8 mouse cellular contexts compared by ENCODE assay signal in the genomic region with DNA sequence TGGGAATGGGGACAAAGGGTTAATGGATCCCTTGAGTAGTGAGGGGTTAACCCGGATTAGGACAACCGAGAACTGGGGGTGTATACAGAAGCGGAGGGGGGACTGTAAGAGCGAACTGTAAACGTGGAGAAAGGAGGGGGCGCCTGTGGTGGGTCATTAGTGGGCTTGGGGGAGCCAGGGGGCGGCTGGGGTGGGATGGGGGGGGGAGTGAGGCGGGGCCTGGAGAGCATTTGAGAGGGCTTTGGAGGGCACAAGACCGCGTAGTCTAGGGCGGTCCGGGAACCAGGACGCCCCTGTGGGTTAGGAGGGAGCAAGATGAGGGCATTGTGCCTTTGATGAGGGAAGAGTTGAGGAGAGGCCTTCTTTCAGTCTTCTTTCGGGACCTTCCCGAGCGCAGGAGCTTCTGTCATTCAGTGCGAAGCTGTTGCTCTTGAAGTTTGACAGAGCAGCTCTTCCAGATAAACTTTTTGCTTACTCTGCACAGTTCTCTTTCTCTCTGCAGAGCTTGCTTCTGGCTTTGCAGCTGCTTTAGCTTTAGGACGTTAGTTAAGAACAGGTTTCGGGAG. TPM values are rescaled to one million over a fixed set of nuclear protein-coding genes. Genes with fewer than 3 reads are reported as not detected.
DNase-seq lines count a peak whose midpoint lies in the region; ATAC-seq and TF ChIP-seq lines count a peak whose summit lies in the region.

No protein-coding gene starts in this region.

- peak overlapping the region; percentile 64 for H3K4me3 ChIP-seq in lung, embryonic 16.5 days (ENCODE audit: low read length)
- H3K4me3 ChIP-seq in hindbrain, postnatal 0 days (ENCODE audit: low read length), result peak overlapping the region; percentile 91
- peak overlapping the region; percentile 75 for H3K4me3 ChIP-seq in midbrain, embryonic 12.5 days

- no peak for ATAC-seq in lung, embryonic 16.5 days (ENCODE audit: low read depth)
- no peak for ATAC-seq in hindbrain, postnatal 0 days
- ATAC-seq in midbrain, embryonic 12.5 days (ENCODE audit: low FRiP score, low read depth), result no peak

- no peak for DNase-seq in lung, postnatal 25 days (ENCODE audit: low spot score)
- peak; percentile 10 for DNase-seq in c-Kit-positive CD71-negative TER-119-negative erythroid progenitor cells, embryonic 14.5 days (ENCODE audit: low read depth)
- DNase-seq in hindbrain, postnatal 0 days (ENCODE audit: low spot score), result peak; percentile 45
- DNase-seq in gastrocnemius, postnatal 25 days, result no peak
- no peak for DNase-seq in urinary bladder, adult 2 months (ENCODE audit: low spot score)
- DNase-seq in right cerebral cortex, postnatal 36 days (ENCODE audit: low spot score in 2 of 2), result no peak

- peak overlapping the region; percentile 76 for H3K9ac ChIP-seq in lung, embryonic 16.5 days (ENCODE audit: low read length)
- H3K9ac ChIP-seq in hindbrain, postnatal 0 days (replicated peaks; ENCODE audit: low read length), result peak overlapping the region; percentile 82
- H3K9ac ChIP-seq in midbrain, embryonic 12.5 days (replicated peaks), result peak overlapping the region; percentile 79

- peak overlapping the region; percentile 83 for H3K27ac ChIP-seq in lung, embryonic 16.5 days (ENCODE audit: low read length)
- peak overlapping the region; percentile 84 for H3K27ac ChIP-seq in hindbrain, postnatal 0 days
- H3K27ac ChIP-seq in midbrain, embryonic 12.5 days (replicated peaks), result peak overlapping the region; percentile 84

- H3K4me1 ChIP-seq in lung, embryonic 16.5 days (replicated peaks; ENCODE audit: control insufficient read depth, insufficient read depth, low read length), result peaks cover 38% of the 10 kb centered on the region
- H3K4me1 ChIP-seq in hindbrain, postnatal 0 days (ENCODE audit: insufficient read depth, low read length), result peaks cover 35% of the 10 kb centered on the region
- H3K4me1 ChIP-seq in midbrain, embryonic 12.5 days, result peaks cover 43% of the 10 kb centered on the region

- no peaks in the 10 kb centered on the region for H3K27me3 ChIP-seq in lung, embryonic 16.5 days (ENCODE audit: control insufficient read depth, insufficient read depth, low read depth, low read length)
- no peaks in the 10 kb centered on the region for H3K27me3 ChIP-seq in hindbrain, postnatal 0 days (ENCODE audit: insufficient read depth, low read length)
- H3K27me3 ChIP-seq in midbrain, embryonic 12.5 days, result no peaks in the 10 kb centered on the region

- H3K36me3 ChIP-seq in lung, embryonic 16.5 days (ENCODE audit: control insufficient read depth, insufficient read depth, low read length), result peaks cover 3% of the 10 kb centered on the region; the same call in 1 of the 2 replicates
- no peaks in the 10 kb centered on the region for H3K36me3 ChIP-seq in hindbrain, postnatal 0 days (ENCODE audit: insufficient read depth, low read length)
- H3K36me3 ChIP-seq in midbrain, embryonic 12.5 days, result peaks cover 8% of the 10 kb centered on the region

- no peak for TF ChIP-seq CTCF in hindbrain, postnatal 0 days (IDR thresholded peaks at IDR 0.05; ENCODE audit: low read depth)

- peak overlapping the region; percentile 70 for H3K4me2 ChIP-seq in lung, embryonic 16.5 days (ENCODE audit: low read depth, low read length)
- H3K4me2 ChIP-seq in hindbrain, postnatal 0 days (ENCODE audit: low read depth, low read length), result peak overlapping the region; percentile 96
- H3K4me2 ChIP-seq in midbrain, embryonic 12.5 days (replicated peaks), result peak overlapping the region; percentile 90

- WGBS in lung, embryonic 16.5 days, result 2% methylated on average over 19 of the region's 19 CpGs
- WGBS in hindbrain, postnatal 0 days, result 2% methylated on average over 17 of the region's 19 CpGs
- 1% methylated on average over 17 of the region's 19 CpGs for WGBS in midbrain, embryonic 12.5 days

- no peaks in the 10 kb centered on the region for H3K9me3 ChIP-seq in lung, embryonic 16.5 days (ENCODE audit: control insufficient read depth, low read length)
- no peaks in the 10 kb centered on the region for H3K9me3 ChIP-seq in hindbrain, postnatal 0 days (ENCODE audit: low read length)
- no peaks in the 10 kb centered on the region for H3K9me3 ChIP-seq in midbrain, embryonic 12.5 days

RNA-seq across cellular contexts. Expression of a gene that starts 0.8 kb away (rescaled TPM):
- polyA plus RNA-seq in lung, embryonic 16.5 days (2015; fragmentation: Nextera tagmentation; extraction: Ambion mirVana), result 28.1 and 33.8 TPM in 2 replicates
- total RNA-seq in hindbrain, postnatal 0 days (2014; rRNA removed), result 21.4 and 21.9 TPM in 2 replicates
- 17.2 and 19.1 TPM in 2 replicates for polyA plus RNA-seq in hindbrain, postnatal 0 days (2015; fragmentation: Nextera tagmentation; extraction: Ambion mirVana)
- 42.4 and 43.7 TPM in 2 replicates for polyA plus RNA-seq in midbrain, embryonic 12.5 days (2016; fragmentation: Nextera tagmentation; extraction: Ambion mirVana)
- total RNA-seq in gastrocnemius, postnatal 25 days (2021), result 1 to 10 TPM; 6.0 to 6.1 TPM
- polyA plus RNA-seq in urinary bladder, adult 2 months (2012; rRNA removed), result 15.5 and 19.7 TPM in 2 replicates

RNA-seq across cellular contexts. Expression of a gene that starts 2.0 kb away (rescaled TPM):
- 132 and 137 TPM in 2 replicates for polyA plus RNA-seq in lung, embryonic 16.5 days (2015; fragmentation: Nextera tagmentation; extraction: Ambion mirVana)
- 321 and 337 TPM in 2 replicates for total RNA-seq in hindbrain, postnatal 0 days (2014; rRNA removed)
- polyA plus RNA-seq in hindbrain, postnatal 0 days (2015; fragmentation: Nextera tagmentation; extraction: Ambion mirVana), result 278 and 295 TPM in 2 replicates
- 242 and 258 TPM in 2 replicates for polyA plus RNA-seq in midbrain, embryonic 12.5 days (2016; fragmentation: Nextera tagmentation; extraction: Ambion mirVana)
- total RNA-seq in gastrocnemius, postnatal 25 days (2021), result 10 to 100 TPM; 49.3 to 53.1 TPM
- polyA plus RNA-seq in urinary bladder, adult 2 months (2012; rRNA removed), result 99.3 and 101 TPM in 2 replicates

RNA-seq across cellular contexts. Expression of a gene that starts 47.4 kb away (rescaled TPM):
- 1.7 and 1.9 TPM in 2 replicates for polyA plus RNA-seq in lung, embryonic 16.5 days (2015; fragmentation: Nextera tagmentation; extraction: Ambion mirVana)
- 0.89 and 3.3 TPM in 2 replicates for total RNA-seq in hindbrain, postnatal 0 days (2014; rRNA removed)
- polyA plus RNA-seq in hindbrain, postnatal 0 days (2015; fragmentation: Nextera tagmentation; extraction: Ambion mirVana), result 1.7 and 2.5 TPM in 2 replicates
- polyA plus RNA-seq in midbrain, embryonic 12.5 days (2016; fragmentation: Nextera tagmentation; extraction: Ambion mirVana), result 1.4 TPM in 2 replicates
- under 1 TPM; 0.33 to 0.38 TPM for total RNA-seq in gastrocnemius, postnatal 25 days (2021)
- 2.4 and 3.0 TPM in 2 replicates for polyA plus RNA-seq in urinary bladder, adult 2 months (2012; rRNA removed)

RNA-seq across cellular contexts. Expression of a gene that starts 56.6 kb away (rescaled TPM):
- polyA plus RNA-seq in lung, embryonic 16.5 days (2015; fragmentation: Nextera tagmentation; extraction: Ambion mirVana), result 10.4 and 11.4 TPM in 2 replicates
- total RNA-seq in hindbrain, postnatal 0 days (2014; rRNA removed), result 7.5 and 12.3 TPM in 2 replicates
- 9.9 and 10.5 TPM in 2 replicates for polyA plus RNA-seq in hindbrain, postnatal 0 days (2015; fragmentation: Nextera tagmentation; extraction: Ambion mirVana)
- 6.5 and 7.1 TPM in 2 replicates for polyA plus RNA-seq in midbrain, embryonic 12.5 days (2016; fragmentation: Nextera tagmentation; extraction: Ambion mirVana)
- total RNA-seq in gastrocnemius, postnatal 25 days (2021), result 1 to 10 TPM; 1.0 to 1.2 TPM
- 4.8 and 5.2 TPM in 2 replicates for polyA plus RNA-seq in urinary bladder, adult 2 months (2012; rRNA removed)

RNA-seq across cellular contexts. Expression of a gene that starts 59.0 kb away (rescaled TPM):
- 144 and 153 TPM in 2 replicates for polyA plus RNA-seq in lung, embryonic 16.5 days (2015; fragmentation: Nextera tagmentation; extraction: Ambion mirVana)
- total RNA-seq in hindbrain, postnatal 0 days (2014; rRNA removed), result 125 and 134 TPM in 2 replicates
- 312 and 326 TPM in 2 replicates for polyA plus RNA-seq in hindbrain, postnatal 0 days (2015; fragmentation: Nextera tagmentation; extraction: Ambion mirVana)
- polyA plus RNA-seq in midbrain, embryonic 12.5 days (2016; fragmentation: Nextera tagmentation; extraction: Ambion mirVana), result 228 and 237 TPM in 2 replicates
- total RNA-seq in gastrocnemius, postnatal 25 days (2021), result 10 to 100 TPM; 56.1 to 56.5 TPM
- polyA plus RNA-seq in urinary bladder, adult 2 months (2012; rRNA removed), result 114 and 120 TPM in 2 replicates

Comparison
In these comparisons a context has a peak if more than half of its experiments do, and no peak if none do; other contexts are left out.
1. DNase-seq: peak in c-Kit-positive CD71-negative TER-119-negative erythroid progenitor cells, embryonic 14.5 days (single experiment) and hindbrain, postnatal 0 days (single experiment); none in lung, postnatal 25 days (single experiment), gastrocnemius, postnatal 25 days (single experiment), urinary bladder, adult 2 months (single experiment) and right cerebral cortex, postnatal 36 days (0 of 2).
2. Peak in every context shown above with its lines, with median percentiles within 50 percentile points of each other: H3K27ac ChIP-seq, H3K4me2 ChIP-seq, H3K4me3 ChIP-seq and H3K9ac ChIP-seq.